Mouse (Mus musculus) ES-E14 (cell line): ENCODE data around the gene Ppp1r10. TPM values are rescaled to one million over a fixed set of nuclear protein-coding genes. Genes with fewer than 3 reads are reported as not detected.
"Not testable (repeated sequence)": the region's sequence is repeated elsewhere in the genome, so short reads cannot be mapped to it uniquely, and the experiment has no call there.

Experiments used
- DNase-seq: peaks from one replicate; pipeline ENCODE4 v3.0.0-alpha.2; 2013; ENCODE audit warnings: low read depth, low spot score
- H3K27ac ChIP-seq: 2 replicates; pipeline ENCODE4 v1.5.1; 2012; ENCODE audit warnings: low read depth, mild to moderate bottlenecking, low read length, moderate library complexity, mixed read lengths; ENCODE audit not compliant: poor library complexity, insufficient read depth, severe bottlenecking
- H3K36me3 ChIP-seq: 2 replicates; pipeline ENCODE4 v1.6.1; 2012; ENCODE audit warnings: mild to moderate bottlenecking, low read length, moderate library complexity, mixed read lengths; ENCODE audit not compliant: control insufficient read depth, poor library complexity, insufficient read depth, severe bottlenecking
- H3K4me1 ChIP-seq, 2 experiments: fragments of 150-350 bp in 1 of 2; sonication (generic) in 1 of 2; 2 replicates each; pipeline ENCODE4 v1.6.1; 2012; ENCODE audit warnings: low read length in 2 of 2, mild to moderate bottlenecking in 1 of 2, mixed read lengths in 1 of 2; ENCODE audit not compliant: control insufficient read depth in 2 of 2, insufficient read depth in 2 of 2, poor library complexity in 1 of 2
- H3K4me3 ChIP-seq, 2 experiments: fragments of 150-350 bp in 1 of 2; sonication (generic) in 1 of 2; 2 replicates each; pipeline ENCODE4 v1.5.1; 2012; ENCODE audit warnings: low read length in 2 of 2, low read depth in 1 of 2, mild to moderate bottlenecking in 1 of 2, mixed read lengths in 1 of 2; ENCODE audit not compliant: insufficient read depth in 1 of 2, poor library complexity in 1 of 2, severe bottlenecking in 1 of 2
- H3K9ac ChIP-seq: 2 replicates; pipeline ENCODE4 v1.6.1; 2012; ENCODE audit warnings: low read depth, mild to moderate bottlenecking, low read length, mixed read lengths; ENCODE audit not compliant: poor library complexity, insufficient read depth, severe bottlenecking
- H3K9me3 ChIP-seq: fragments of 150-350 bp; sonication (generic); 2 replicates; pipeline ENCODE4 v1.6.1; 2012; ENCODE audit warnings: low read depth, mild to moderate bottlenecking, low read length; ENCODE audit not compliant: control insufficient read depth, insufficient read depth
- CHD2 ChIP-seq: IDR thresholded peaks from 2 replicates; pipeline ENCODE4 v1.6.1; 2014; ENCODE audit warnings: mild to moderate bottlenecking, low read depth, low read length, inconsistent platforms
- HCFC1 ChIP-seq: IDR thresholded peaks from 2 replicates; pipeline ENCODE4 v1.6.1; 2012; ENCODE audit warnings: low read length, inconsistent platforms, borderline replicate concordance; ENCODE audit not compliant: insufficient read depth
- MAFK ChIP-seq: IDR thresholded peaks from 2 replicates; pipeline ENCODE4 v1.6.1; 2014; ENCODE audit warnings: mild to moderate bottlenecking, low read depth, low read length, inconsistent platforms; ENCODE audit not compliant: insufficient read depth
- ZC3H11A ChIP-seq: IDR thresholded peaks from 2 replicates; pipeline ENCODE4 v1.6.1; 2012; ENCODE audit warnings: low read depth, mild to moderate bottlenecking, inconsistent platforms, low read length, borderline replicate concordance
- ZNF384 ChIP-seq: IDR thresholded peaks from 2 replicates; pipeline ENCODE4 v1.6.1; 2012; ENCODE audit warnings: low read depth, low read length, inconsistent platforms
- in situ Hi-C, 2 experiments: fragments of 600-800 bp; cut with MboI; formaldehyde crosslinking; loops; one replicate each; pipeline ENCODE4 v1.15.1; 2025; ENCODE audit warnings: low sequenced_read_pairs in 2 of 2, inconsistent platforms in 1 of 2; ENCODE audit not compliant: unreplicated experiment in 2 of 2
- total RNA-seq: library from RNA; depleted of rRNA; stranded (reverse); fragments of 300-350 nt; gene quantifications from 2 replicates; pipeline ENCODE4 v1.2.3, GENCODE M21; 2012

Gene Ppp1r10
- total RNA-seq, 1 experiment, result 64.8 TPM

DNA sequence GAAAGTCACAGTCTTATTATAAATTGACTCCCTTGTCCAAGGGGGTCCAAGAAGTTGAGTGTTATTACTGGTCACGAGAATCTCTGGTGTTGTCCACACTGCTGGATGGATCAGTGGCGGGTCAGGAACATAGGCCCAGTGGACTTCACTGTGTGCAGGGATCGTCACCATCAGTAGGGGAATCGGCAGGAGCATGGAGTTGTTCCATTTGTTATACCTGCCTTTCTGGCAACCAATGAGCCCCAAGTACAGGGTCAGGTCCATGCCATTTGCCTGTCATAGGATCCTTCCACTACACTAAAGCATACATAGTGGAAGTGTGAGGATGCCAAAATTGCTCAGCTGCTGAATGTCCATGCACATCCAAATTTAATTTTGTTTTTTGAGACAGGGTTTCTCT lies 16.4 kb downstream of the Ppp1r10 start:
- Histone ChIP-seq H3K36me3 (peaks cover 36% of the 10 kb centered on the region), H3K4me1 (no peaks in the 10 kb centered on the region), H3K27ac (no peak overlapping the region), H3K9me3 (no peaks in the 10 kb centered on the region), H3K4me3 (no peak overlapping the region), H3K9ac (no peak overlapping the region)
- no peak for DNase-seq
- no peak for TF ChIP-seq MAFK
- TF ChIP-seq CHD2, result no peak
- TF ChIP-seq ZC3H11A, result no peak
- TF ChIP-seq HCFC1, result no peak
- TF ChIP-seq ZNF384, result no peak
- in situ Hi-C loops, result no loop called here

DNA sequence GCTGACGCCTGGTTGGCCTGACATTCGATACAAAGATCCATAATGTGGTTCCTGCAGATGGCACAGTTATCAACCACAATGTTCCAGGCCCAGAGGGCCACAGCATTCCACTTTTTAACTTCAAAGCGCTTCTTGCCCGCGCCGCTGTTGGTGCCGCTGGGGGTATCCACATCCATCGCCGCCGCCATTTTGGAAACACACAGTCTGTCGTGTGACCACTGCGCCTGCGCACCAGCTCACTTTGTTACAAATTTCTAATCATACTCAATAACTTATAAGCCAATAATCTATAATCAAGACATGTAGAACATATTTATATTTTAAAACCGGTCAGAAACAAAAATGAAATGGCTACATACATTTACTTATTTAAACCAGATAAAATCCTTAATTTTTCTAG lies 19.5 kb downstream of the Ppp1r10 start:
- in situ Hi-C loops, result not testable (repeated sequence)

DNA sequence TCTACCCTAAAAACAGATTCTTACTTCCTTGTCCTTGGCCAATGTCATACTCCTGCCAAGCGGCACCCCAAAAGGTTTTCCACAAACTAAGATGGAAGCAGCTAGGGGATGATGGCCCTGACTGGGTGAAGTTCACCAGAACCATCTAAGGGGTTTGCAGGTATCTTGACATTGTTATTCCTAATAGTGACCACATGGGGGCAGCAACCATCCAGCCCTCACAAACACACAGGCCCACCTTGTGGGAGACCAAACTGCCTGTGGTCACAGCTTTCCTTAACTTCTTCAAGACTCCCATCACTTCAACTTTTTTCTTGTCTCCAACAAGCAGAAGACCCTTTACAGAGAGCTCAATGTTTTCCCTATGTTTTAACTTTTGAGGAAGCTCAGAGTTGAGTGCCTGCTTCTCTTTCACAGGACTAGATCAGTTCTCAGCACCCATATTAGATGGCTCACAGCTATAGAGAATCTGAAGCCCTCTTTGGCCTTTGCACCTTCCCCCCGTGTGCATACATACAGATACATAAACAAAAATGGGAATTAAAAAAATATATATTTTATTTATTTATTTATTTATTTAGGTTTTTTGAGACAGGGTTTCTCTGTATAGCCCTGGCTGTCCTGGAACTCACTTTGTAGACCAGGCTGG lies 21.6 kb downstream of the Ppp1r10 start:
- no peak overlapping the region for H3K4me3 ChIP-seq
- DNase-seq, result peak; percentile 79
- no peaks in the 10 kb centered on the region for H3K36me3 ChIP-seq
- no peak overlapping the region for H3K27ac ChIP-seq
- peaks cover 0 to 2% of the 10 kb centered on the region in 2 experiments; a peak in 2 of 4 replicates for H3K4me1 ChIP-seq
- in situ Hi-C loops, result no loop called here
- TF ChIP-seq ZNF384 (no peak), CHD2 (no peak), HCFC1 (no peak), MAFK (no peak), ZC3H11A (peak; percentile 81; the same call in 1 of the 2 replicates)
- H3K9me3 ChIP-seq, result no peaks in the 10 kb centered on the region
- no peak overlapping the region for H3K9ac ChIP-seq

More for the DNA sequence above, 19.5 kb downstream of the Ppp1r10 start:
- Histone ChIP-seq H3K27ac (peak overlapping the region; percentile 85), H3K4me3 (peak overlapping the region; percentile 51 to 76), H3K9ac (peak overlapping the region; percentile 85)
- not testable (repeated sequence) for H3K9me3 ChIP-seq, H3K4me1 ChIP-seq, DNase-seq, H3K36me3 ChIP-seq

DNA sequence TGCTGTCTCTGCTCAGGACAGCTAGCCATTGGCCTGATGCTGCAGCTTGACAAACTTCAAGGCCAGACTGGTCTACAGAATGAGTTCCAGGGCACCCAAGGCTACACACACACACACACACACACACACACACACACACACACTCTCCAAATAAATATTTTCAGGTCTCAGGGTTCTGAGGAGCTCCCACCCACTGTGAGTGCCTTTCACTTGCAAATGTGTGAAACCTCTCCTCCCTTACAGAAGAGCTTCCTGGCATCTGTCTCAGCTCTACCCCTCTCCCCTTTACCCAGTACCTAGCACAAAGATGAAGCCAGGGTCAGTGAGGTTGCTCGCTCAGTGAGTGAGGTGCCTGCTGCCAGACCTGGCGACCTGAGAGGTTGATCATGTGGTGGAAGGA lies 22.9 kb downstream of the Ppp1r10 start:
- DNase-seq, result no peak
- Histone ChIP-seq H3K36me3 (no peaks in the 10 kb centered on the region), H3K4me3 (peak overlapping the region in 1 of 2 experiments; percentile 50; a peak in 1 of 4 replicates), H3K27ac (peak overlapping the region; percentile 98), H3K9ac (no peak overlapping the region), H3K9me3 (no peaks in the 10 kb centered on the region), H3K4me1 (peaks cover 0 to 2% of the 10 kb centered on the region in 2 experiments; a peak in 2 of 4 replicates)
- in situ Hi-C loops, result no loop called here
- TF ChIP-seq ZNF384 (peak; percentile 51; the same call in 1 of the 2 replicates), CHD2 (no peak), MAFK (no peak), HCFC1 (peak; percentile 33; the same call in 1 of the 2 replicates), ZC3H11A (no peak)
